Mouse (Mus musculus) layer of hippocampus, postnatal 10 days (tissue): ENCODE measurements around the gene Sptan1. TPM values are rescaled to one million over a fixed set of nuclear protein-coding genes. Genes with fewer than 3 reads are reported as not detected.
A peak's percentile ranks its signal among the peaks of the same experiment; 100 is the strongest.

ENCODE experiments used
- DNase-seq, 2 experiments: peaks; one replicate each; pipeline ENCODE4 v3.0.0; 2021; ENCODE audit warnings: low spot score in 2 of 2
- total RNA-seq, 2 experiments: library from RNA; stranded (reverse); gene quantifications; 2 replicates each; pipeline ENCODE4 v1.2.3; 2021

Sptan1 gene
- total RNA-seq, 2 experiments from 2014 or later: 939 to 1,018 TPM

- no peak for DNase-seq
Measured at GRCm38 (mm10) chr2:30058418-30058817, 93.1 kb downstream of the Sptan1 start.

- DNase-seq: peak; percentile 20 to 43
Measured at GRCm38 (mm10) chr2:30061215-30062166, 96.1 kb downstream of the Sptan1 start.

- DNase-seq: peak; percentile 35 to 56
Measured at GRCm38 (mm10) chr2:30062249-30063093, 97.1 kb downstream of the Sptan1 start.

DNA sequence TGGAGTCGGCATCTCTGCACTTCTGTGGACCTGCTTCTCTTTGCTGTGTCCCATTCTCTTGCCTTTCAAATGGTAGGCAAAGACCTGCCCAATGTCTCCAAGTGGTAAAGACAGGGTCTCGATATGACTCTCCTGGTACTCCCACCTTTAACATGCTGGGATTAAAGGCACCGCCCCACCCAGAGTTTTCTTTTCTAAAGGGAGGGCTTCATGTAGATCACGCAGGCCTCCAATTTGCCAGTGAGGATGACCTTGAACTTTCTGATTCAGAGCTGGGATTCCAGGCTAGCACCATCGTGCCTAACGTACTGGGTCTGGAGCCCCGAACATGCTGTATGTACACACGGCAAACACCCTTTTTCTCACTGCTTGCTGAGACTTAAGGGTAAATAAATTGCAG lies 97.9 kb downstream of the Sptan1 start:
- no peak for DNase-seq

DNA sequence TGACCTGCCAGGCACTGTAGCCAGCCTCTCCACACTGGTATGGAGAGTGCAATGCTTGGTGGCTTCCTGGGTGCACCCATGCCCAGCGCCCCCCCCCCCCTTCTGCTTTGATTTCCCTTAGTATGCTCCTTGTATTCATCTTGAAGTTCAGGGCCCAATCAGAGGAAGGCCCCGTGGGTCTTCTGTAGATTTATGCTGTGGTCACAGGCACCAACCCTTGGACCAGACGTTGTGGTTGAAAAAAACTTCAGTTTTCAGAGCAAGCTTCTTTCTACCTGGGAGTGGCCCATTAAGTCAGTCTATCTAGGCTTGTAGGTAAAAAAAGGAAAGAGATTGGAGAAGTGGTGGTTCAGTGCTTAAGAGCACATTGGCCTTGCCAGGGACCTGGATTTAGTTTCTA lies 98.4 kb downstream of the Sptan1 start:
- DNase-seq: no peak

- DNase-seq: no peak
Measured at GRCm38 (mm10) chr2:30064298-30064697, 98.9 kb downstream of the Sptan1 start.

DNA sequence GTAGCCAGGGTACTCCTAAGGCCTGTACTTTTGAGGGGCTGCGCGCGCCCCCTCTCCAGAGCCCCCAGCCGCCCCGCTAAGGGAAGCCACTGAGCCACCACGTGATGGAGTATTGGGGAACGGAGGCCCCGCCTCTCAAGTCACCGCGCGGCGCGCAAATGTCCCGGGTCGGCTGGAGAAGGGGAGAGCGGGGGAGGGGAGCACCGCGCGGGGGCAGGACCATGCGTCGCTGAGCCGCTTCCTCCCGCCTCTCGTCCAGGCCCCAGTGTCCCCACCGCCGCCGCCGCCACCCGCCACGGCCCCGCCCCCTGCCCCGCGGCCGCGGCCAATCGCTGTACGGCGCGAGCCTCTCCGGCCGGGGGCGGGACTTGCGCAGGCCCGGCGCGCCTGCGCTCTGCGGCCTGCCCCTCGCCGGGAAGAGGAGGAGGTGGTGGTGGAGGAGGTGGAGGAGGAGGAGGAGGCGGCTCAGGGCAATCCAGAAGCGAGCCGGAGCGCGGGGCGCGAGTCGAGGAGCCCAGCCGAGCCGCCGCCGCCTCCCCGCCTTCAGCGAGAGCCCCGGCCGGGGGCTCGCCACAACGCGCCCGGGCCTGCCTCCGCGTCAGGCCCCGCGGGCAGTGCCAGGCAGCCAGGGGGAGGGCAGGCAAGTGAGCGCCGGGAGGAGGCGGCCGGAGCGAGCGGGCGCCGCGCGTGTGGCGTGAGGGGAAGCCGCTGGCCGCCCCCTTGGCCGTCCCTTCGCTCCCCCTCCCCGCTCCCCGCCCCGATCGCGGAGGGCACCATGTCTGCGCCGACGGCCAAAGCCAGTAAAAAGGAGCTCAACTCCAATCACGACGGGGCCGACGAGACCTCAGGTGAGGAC lies 100.9 kb downstream of the Sptan1 start:
- peak; percentile 89 to 95 for DNase-seq

DNA sequence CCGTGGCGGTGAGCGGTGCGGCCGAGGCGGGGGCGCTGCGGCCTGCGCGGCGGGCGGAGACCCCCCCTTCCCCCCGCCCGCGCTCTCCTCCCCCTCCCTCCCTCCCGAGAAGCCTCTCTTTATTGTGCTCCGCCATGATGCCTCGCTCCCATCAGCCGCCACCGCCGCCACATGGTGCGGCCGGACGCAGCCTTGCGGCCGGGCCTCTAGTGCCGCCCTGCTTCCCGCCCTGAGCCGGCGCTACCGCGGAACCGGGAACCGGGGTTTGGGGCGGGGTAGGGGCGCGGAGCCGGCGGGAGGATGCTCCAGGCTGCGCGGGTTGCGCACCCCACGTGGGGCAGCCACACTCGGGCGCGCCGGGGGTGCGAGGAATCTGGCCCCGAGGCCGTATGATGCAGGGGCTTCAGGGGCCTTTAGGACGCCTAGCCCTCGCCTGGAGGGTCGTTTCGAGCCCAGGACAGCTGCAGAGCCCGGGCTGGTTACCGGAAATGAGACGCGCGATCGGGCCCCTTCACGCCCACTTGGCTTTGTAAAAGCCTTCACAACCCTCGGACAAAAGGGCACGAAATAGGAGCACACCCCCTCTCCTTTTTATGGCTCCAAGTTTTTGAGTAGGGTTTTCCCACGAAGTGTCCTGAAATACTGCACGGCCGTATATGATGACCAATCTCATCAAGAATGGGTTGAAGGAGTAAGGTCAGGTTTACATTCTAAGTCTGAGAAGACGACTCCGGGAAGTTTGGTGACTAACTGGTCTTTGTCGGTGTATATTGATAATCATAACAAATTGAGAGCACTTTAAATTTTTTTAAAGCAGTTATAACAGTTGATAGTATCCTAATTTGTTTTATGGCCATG lies 101.9 kb downstream of the Sptan1 start:
- peak; percentile 51 to 60 for DNase-seq

DNA sequence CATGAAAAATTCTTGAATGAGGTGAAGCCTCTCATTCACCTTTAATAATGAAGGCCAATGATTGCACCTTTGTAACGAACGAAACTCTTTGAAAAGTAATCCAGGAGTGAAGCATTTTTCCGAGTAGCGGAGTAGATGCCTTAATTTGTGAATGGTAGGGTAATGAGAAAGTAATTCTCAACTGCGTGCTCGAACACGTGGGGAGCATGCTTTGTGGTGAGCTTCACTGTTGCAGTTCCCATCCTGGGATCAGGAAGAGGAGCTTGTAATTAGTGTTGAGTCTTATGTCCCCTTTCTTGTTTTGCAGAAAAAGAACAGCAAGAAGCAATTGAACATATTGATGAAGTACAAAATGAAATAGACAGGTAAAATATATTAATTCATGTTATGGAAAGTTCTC lies 102.6 kb downstream of the Sptan1 start:
- no peak for DNase-seq

GRCm38 (mm10) chr2:30072875-30073274 lies 107.5 kb downstream of the Sptan1 start:
- DNase-seq: no peak

DNA sequence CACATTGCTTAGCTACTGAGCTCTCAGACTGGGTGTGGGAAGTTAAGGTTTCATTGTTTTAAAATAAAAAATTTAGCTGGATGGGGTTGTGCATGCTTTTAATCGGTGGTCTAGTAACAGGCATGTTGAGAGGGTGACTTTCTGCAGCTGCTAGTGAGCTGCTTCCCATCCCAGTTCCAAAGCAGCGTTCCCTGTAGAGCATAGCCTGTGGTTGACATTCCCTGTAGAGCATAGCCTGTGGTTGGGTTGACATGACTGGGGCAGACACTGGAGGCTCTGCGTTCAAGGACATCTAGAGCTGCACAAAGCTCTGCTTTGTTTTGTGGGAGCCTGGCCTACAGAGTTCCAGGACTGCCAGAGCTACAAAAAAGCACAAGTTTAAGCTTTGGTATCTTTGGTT lies 107.9 kb downstream of the Sptan1 start:
- DNase-seq: no peak

- DNase-seq: no peak
Measured at GRCm38 (mm10) chr2:30075625-30076024, 110.3 kb downstream of the Sptan1 start.

DNA sequence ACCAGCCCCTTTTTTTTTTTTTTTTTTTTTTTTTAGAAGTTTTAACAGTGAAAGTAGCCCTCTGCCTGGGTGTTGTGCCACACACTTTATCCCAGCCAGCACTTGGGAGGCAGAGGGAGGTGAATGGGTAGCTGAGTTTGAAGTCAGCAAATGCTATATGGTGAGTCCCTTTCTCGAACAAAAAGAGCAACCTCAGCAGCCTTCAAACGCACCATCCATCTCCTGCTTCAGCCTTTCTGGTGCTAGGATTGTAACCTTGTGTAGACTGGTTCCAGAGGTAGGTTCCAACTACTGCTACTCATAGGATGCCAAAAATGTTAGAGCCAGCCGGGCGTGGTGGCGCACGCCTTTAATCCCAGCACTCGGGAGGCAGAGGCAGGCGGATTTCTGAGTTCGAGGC lies 111.1 kb downstream of the Sptan1 start:
- DNase-seq: no peak

DNA sequence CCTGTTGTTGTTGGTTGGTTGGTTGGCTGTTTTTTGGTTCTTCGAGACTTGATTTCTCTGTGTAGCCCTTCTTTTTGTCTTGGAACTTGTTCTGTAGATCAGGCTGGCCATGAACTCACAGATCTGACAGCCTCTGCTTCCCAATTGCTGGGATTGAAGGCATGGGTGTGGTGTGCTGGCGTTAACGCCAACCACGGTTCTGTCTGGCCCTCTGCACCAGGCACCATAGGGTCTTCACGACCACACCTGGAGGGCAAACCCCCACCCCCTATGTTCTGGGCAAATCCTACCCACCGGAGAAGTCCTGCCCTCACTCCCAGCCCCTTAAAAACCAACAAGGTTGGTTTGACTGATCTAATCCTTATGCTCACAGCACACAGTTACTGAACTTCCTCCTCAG lies 111.6 kb downstream of the Sptan1 start:
- no peak for DNase-seq

DNA sequence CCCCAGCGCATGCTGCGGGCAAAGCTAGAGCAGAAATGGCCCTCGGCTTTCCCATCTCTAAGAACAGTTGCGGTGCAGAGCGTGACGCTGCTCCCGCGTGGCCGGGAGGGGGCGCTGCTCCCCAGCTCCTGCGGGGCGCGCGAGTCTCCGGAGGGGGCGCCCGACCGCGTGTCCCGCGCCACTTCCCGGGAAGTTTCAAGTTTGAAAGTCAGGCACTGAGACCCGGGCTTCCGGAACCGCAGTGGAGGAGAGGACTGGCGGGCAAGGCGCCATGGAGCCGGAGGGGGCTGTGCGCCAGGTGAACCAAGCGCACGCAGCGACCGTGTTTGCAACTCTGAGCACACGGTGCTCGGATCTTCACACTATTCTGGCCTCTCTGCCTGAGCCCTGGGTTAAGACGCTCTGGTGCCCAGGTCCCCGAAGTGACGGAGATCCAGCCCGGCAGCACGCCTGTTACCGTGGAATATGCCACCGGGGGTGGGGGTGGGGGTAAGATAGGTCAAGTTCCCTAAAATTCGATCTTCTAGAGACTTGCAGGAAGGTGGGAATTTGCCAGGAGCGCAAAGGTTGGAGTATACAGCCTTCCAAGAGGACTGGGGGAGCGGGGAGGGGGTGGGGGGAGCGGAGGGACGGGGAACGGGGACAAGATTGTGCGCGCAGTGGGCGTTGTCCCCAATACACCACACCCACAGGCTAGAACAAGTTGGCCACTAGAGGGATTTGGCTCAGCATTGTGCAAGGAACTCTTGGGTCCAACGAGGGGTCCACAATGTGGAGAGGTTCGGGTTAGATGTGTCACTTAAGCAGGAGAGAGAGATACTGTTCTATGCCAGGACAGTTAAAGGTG lies 112.4 kb downstream of the Sptan1 start, which contains the start of gene Pkn3:
TSS of gene Pkn3 (plus strand) at position 183 of the 847 bp plus-strand sequence.
- peak; percentile 86 to 89 for DNase-seq

DNA sequence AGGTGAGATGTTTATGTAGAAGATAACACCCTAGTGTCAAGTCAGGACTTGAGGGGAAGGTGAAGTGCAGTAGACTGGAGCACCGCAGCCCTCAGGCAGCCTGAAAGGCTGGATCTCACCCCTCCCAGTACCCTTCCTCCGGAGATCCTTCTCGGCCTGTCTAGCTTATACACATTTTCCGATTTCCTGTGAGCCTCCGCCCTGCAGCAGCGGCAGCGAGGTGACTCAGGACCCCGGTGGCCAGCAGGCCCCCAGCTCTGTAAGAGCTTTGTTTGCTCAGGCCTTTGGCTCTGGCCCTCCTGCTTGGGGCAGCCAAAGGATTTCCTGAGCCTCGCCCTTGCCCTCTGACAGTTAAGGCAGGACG lies 113.0 kb downstream of the Sptan1 start:
- DNase-seq: no peak

DNA sequence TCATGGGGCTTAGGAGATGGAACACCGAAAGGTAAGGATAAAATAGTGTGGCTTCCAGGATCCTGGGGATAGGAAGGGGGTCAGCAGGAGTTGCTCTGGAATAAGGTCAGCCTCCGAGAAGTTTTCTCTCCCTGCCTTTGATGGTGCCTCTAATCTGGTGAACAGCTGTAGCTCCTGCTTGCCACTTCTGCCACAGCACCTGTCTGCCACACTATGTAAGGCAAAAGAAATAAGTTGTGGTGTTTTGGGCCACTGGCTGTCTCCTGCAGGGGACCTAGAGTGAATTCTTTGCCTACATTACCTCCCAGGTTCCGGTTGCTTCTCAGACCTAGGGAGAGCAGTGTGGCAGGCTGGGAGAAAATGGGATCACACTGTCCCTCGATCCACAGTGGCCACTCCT lies 113.4 kb downstream of the Sptan1 start:
- no peak for DNase-seq

DNA sequence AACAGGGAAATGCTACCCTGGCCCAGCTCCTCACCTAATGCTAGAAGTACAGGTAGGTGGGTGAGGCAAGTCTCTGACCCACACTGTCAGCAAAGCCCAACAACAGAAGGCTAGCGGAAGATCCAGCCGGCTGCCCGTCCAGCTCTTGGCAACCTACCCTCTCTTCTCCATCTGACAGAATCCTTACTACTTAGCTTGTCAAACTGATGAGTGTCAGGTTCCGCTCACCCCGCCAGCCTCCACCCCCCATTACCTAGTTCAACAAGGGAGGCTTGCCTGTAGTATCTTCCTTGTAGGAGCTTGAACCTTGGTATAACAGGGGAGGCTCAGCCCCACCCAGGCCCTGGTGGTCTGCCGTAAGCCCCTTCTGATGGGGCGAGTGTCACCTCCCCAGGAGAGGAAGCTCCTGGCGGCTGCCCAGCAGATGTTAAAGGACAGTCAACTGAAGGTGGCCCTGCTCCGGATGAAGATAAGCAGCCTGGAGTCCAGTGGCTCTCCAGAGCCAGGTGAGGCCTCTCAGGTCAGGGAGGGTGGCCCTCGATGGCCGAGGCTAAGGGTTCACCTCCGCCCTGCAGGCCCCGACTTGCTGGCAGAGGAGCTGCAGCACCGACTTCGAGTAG lies 114.9 kb downstream of the Sptan1 start:
- DNase-seq: no peak
